Mouse (Mus musculus) yolk sac, embryonic 10.5 days (tissue): ENCODE measurements at regions not wholly inside any gene's neighbourhood (a gene's known extent, or its start where the extent isn't known, plus 50 kb on each side); places are given as distances from the start of the nearest gene placed in this dataset.
A peak's percentile ranks its signal among the peaks of the same experiment; 100 is the strongest.

ENCODE experiments used
- DNase-seq: peaks from one replicate; pipeline ENCODE4 v3.0.0-alpha.2; 2017; ENCODE audit warnings: low spot score

GRCm38 (mm10) chr2:51799856-51800255 lies 135.1 kb downstream of the Rbm43 start:
- no peak for DNase-seq

- no peak for DNase-seq
These were observed 112.0 kb downstream of the Rbm43 start for GRCm38 (mm10) chr2:51822976-51823375.

- DNase-seq, result peak; percentile 43
These were observed 104.5 kb downstream of the Rbm43 start for GRCm38 (mm10) chr2:51830286-51830944.

DNA sequence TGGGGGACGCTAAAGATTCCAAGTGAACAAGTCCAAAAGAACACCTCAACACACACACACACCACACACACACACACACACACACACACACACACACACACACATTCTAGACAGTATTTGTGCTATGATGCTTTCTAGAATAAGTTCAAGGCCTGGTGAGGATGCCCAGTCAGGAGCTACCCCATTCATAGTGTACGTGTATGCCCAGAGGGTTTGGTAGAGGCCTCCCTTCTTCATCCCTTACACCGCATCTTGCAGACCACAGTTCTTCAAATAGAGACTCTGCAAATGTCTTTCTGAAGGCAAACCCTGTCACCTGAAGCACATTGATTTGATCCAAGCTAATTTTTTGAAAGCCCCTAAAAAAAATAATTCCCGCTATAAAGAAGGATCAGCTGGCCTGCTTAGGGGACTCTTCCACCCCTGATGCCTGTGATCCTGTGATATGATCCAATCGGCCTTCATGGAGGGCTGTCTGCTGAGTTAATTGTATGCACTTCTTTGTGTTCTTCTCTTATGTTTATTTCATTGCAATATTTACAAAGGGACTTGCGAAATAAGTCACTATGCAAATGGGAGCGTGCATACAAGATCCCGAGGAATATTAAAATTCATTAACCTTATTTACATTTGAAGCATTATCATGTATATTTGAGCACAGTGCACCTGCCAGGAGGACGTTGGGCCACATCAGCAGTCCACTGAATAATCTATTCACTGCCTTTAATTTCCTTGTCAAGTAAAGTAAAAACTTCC lies 103.8 kb downstream of the Rbm43 start:
- no peak for DNase-seq

DNA sequence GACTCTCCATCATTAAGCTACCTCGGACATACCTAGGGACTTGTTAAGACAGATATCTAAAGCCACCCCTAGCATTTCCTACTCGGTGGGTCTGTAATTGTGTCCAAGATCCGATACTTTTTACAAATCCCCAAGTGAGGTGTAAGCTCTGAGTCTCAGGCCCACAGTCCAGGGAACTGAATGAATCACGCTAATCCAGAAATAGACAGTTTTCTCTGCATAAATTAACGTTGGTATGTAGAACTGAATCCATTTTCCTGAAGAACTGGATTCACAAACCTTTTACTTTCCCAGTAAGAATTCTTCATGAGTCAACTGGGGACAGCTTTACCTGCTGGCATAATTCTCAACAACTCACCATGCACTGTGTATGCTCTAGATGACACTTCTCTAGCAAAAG lies 97.1 kb downstream of the Rbm43 start:
- DNase-seq, result no peak

DNA sequence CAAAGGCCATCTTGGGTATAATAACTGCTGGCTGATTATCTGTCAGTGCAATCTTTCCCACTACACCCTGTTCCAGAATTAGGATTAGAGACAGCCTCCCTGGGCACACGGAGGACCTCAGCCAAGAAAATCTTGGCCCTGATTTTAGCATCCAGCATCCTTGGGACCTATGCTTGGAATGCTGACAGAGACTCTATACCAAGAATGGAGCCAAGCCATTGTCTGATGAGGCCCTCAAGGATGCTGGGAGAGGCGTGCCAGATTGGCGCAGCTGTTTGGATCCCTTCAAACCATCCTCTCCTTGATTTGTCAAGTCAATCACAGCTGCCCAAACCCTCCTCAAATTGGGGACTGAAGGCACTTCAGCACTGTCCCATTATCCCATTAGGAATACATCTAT lies 94.2 kb downstream of the Rbm43 start:
- DNase-seq, result no peak

DNA sequence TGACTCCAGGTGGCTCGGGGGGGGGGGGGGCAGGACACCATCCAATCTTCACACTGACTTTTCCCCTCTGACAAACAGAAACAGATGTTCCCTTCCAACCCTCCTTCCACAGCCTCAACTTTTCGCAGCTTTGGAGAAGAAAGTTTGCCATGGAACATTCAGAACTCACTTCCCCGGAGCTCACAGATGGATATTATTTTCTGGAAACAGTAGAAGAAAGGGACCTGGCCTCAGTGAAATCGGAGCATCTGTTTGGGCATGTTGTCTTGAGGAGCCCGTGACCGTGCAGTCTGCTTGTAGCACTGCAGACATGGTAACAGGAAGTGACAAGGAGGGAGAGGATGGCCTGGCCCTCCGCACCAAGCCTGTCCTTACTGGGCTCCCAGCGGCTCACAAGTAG lies 90.1 kb downstream of the Rbm43 start:
- DNase-seq, result no peak

- no peak for DNase-seq
These were observed 87.4 kb downstream of the Rbm43 start for GRCm38 (mm10) chr2:51847556-51847955.

DNA sequence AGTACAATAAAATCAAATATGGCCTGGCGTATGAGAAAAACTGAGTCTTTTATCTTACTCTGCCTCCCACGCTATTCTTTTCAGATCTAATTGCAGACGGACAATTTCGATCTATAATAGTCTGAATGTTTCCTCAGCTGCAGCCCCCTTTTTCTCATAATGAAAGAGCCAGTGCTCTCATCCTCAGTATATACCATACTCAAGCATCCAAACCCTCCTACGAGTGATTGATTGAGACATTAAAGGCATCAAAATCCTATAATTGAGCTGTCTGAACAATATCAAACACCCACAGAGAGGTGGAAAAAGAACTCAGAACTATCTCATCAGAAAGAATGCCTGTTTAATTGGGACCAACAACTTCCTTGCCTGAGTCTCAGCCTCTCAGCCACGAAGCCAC lies 87.0 kb downstream of the Rbm43 start:
- no peak for DNase-seq

GRCm38 (mm10) chr2:51848491-51848890 lies 86.5 kb downstream of the Rbm43 start:
- peak; percentile 9 for DNase-seq

DNA sequence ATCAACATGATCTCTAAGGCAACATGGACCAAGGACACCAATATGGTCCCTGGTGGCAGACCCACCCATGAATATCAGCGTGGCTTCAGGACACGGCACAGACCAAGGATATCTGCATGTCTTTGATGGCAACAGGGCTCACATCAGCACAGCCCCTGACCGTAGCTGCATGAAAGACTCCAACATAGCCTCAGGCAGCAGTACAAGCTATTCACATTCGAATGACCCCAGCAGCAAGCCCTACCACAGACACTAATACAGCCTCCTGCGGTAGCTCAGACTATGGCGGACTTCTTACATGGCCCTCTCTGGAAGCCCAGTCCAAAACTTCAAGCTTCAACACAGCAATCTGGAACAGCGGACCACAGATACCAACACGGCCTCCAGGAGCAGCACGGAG lies 84.4 kb downstream of the Rbm43 start:
- no peak for DNase-seq

GRCm38 (mm10) chr2:51851711-51852110 lies 83.3 kb downstream of the Rbm43 start:
- DNase-seq, result no peak

DNA sequence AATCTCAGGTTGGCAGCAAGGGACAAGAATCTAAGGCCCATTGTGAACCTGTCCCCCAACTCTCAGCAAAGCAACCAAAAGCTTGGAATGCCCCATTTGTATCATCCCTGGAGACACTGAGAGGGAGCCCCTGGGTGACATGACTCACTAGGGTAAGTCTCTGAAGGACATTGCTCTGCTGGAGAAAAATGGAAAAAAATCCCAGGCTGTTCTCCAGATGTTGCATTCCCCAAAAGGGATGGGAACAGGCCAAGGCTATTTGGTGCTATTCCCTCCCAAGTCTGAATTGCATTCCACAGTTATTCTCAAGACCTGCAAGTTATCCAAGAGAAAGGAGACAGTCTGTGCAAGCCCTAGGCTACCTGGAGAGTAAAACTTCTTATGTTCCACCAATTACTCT lies 77.7 kb downstream of the Rbm43 start:
- DNase-seq, result no peak

DNA sequence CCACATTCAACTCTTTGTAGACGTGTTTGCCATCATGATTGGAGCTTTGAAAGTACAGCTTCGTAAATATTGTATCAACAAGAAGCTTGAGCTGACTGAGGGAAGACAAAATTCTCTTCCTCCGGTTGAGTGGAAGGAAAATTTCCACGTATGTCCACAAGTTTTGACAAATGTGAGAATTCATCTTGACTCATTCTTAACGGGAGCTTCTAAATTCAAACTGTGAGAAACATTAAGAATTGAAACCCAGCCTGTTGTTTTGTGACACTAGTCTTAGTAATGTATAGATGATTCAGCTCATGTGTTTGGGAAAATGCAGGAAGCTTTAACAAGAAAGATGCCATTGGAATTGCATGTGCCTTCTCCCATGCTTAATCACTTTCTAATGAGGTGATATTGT lies 68.9 kb downstream of the Rbm43 start:
- no peak for DNase-seq

- DNase-seq, result no peak
These were observed 66.0 kb downstream of the Rbm43 start for GRCm38 (mm10) chr2:51868878-51869510.

DNA sequence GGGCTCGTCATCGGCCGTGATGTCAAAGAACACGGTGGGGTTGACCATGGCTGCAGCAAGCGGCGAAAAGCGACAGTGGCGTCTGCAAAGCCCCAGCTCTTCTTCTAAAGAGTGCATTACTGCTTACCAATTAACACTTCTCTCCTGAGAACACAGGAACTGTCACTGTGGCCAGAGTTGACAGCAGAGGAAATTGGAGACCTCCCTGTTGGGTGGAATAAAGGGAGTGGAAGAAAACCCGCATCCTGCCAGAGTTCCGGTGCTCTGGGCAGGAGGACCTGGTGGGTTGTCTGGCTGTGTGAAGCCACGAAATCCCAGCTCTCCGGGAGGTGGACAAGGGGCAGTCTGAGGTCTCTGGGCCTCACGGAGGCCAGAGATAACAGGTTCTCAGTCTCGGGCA lies 63.4 kb downstream of the Rbm43 start:
- DNase-seq, result no peak
